Mouse (Mus musculus): ENCODE results near the gene Cst12. TPM values are rescaled to one million over a fixed set of nuclear protein-coding genes. Genes with fewer than 3 reads are reported as not detected.

The Cst12 gene
- polyA plus RNA-seq, 1 experiment from 2014 or later = not detected

DNA sequence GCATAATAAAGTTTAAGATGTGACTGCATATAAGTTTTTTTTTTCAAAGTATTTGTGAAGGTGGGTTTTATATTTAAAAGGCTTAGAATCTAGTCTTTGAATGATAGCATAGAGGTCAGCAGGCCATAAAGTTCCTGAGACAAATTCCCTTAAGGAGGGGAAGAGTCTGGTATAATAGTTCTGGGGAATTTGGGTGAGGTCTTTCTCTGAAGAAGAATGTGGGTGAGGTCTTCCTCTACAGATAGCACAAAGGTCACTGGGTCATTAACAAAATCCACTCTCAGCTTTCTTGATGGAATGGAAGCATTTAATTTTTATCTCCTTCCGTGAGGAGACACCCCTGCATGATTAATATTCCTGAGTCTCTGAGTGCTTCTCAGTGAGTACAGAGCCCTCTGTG, 36.8 kb downstream of the Cst12 start:
- no peak overlapping the region for H3K4me2 ChIP-seq
- no peaks in the 10 kb centered on the region for H3K27me3 ChIP-seq (ENCODE audit: insufficient read depth, low read length)
- H3K36me3 ChIP-seq (ENCODE audit: insufficient read depth) = no peaks in the 10 kb centered on the region
- no peak for ATAC-seq (ENCODE audit: insufficient read depth)
- H3K27ac ChIP-seq (ENCODE audit: low read depth) = no peak overlapping the region
- H3K9ac ChIP-seq = no peak overlapping the region
- H3K4me3 ChIP-seq (ENCODE audit: low read depth, low read length) = no peak overlapping the region
- H3K9me3 ChIP-seq (ENCODE audit: low read depth, low read length) = no peaks in the 10 kb centered on the region
- TF ChIP-seq CTCF (IDR thresholded peaks at IDR 0.05; ENCODE audit: low read depth) = no peak
- DNase-seq = no peak
- no peaks in the 10 kb centered on the region for H3K4me1 ChIP-seq (ENCODE audit: insufficient read depth)
- WGBS = 17% methylated on average over 1 of the region's 1 CpGs

GRCm38 (mm10) chr2:148834912-148835311, 45.8 kb downstream of the Cst12 start, which contains the start of gene Cst9:
Cst9 (plus strand) TSS chr2:148835147.
- 58% methylated on average over 4 of the region's 4 CpGs for WGBS
- H3K9ac ChIP-seq = no peak within 1 kb of the TSS
- DNase-seq = no peak
- ATAC-seq (ENCODE audit: insufficient read depth) = no peak
- no peaks in the 10 kb centered on the region for H3K4me1 ChIP-seq (ENCODE audit: insufficient read depth)
- no peak for TF ChIP-seq CTCF (IDR thresholded peaks at IDR 0.05; ENCODE audit: low read depth)
- no peak within 1 kb of the TSS for H3K27ac ChIP-seq (ENCODE audit: low read depth)
- H3K4me3 ChIP-seq (ENCODE audit: low read depth, low read length) = no peak within 1 kb of the TSS
- H3K9me3 ChIP-seq (ENCODE audit: low read depth, low read length) = no peaks in the 10 kb centered on the region
- H3K27me3 ChIP-seq (ENCODE audit: insufficient read depth, low read length) = no peaks in the 10 kb centered on the region
- H3K4me2 ChIP-seq = no peak within 1 kb of the TSS
- H3K36me3 ChIP-seq (ENCODE audit: insufficient read depth) = no peaks in the 10 kb centered on the region

- Histone ChIP-seq H3K9ac (no peak overlapping the region), H3K27me3 (ENCODE audit: insufficient read depth, low read length) (no peaks in the 10 kb centered on the region), H3K9me3 (ENCODE audit: low read depth, low read length) (no peaks in the 10 kb centered on the region), H3K36me3 (ENCODE audit: insufficient read depth) (no peaks in the 10 kb centered on the region), H3K4me1 (ENCODE audit: insufficient read depth) (no peaks in the 10 kb centered on the region), H3K4me3 (ENCODE audit: low read depth, low read length) (no peak overlapping the region), H3K27ac (ENCODE audit: low read depth) (no peak overlapping the region), H3K4me2 (no peak overlapping the region)
- 61% methylated on average over 5 of the region's 5 CpGs for WGBS
- no peak for DNase-seq
- ATAC-seq (ENCODE audit: insufficient read depth) = no peak
- TF ChIP-seq CTCF (IDR thresholded peaks at IDR 0.05; ENCODE audit: low read depth) = no peak
Measured at GRCm38 (mm10) chr2:148838075-148838777, 49.1 kb downstream of the Cst12 start.

GRCm38 (mm10) chr2:148839224-148839623, 50.1 kb downstream of the Cst12 start:
- no peaks in the 10 kb centered on the region for H3K4me1 ChIP-seq (ENCODE audit: insufficient read depth)
- no peak for TF ChIP-seq CTCF (IDR thresholded peaks at IDR 0.05; ENCODE audit: low read depth)
- no peak for ATAC-seq (ENCODE audit: insufficient read depth)
- H3K9me3 ChIP-seq (ENCODE audit: low read depth, low read length) = no peaks in the 10 kb centered on the region
- 67% methylated on average over 2 of the region's 2 CpGs for WGBS
- no peak overlapping the region for H3K4me3 ChIP-seq (ENCODE audit: low read depth, low read length)
- H3K36me3 ChIP-seq (ENCODE audit: insufficient read depth) = no peaks in the 10 kb centered on the region
- H3K27me3 ChIP-seq (ENCODE audit: insufficient read depth, low read length) = no peaks in the 10 kb centered on the region
- no peak overlapping the region for H3K27ac ChIP-seq (ENCODE audit: low read depth)
- H3K4me2 ChIP-seq = no peak overlapping the region
- DNase-seq = no peak
- H3K9ac ChIP-seq = no peak overlapping the region

Other genes with a start within 250 kb of the Cst12 start
- 113 and 115 TPM in 2 replicates for gene Nxt1, start 116.8 kb upstream of the Cst12 start, polyA plus RNA-seq (2014; fragmentation: Nextera tagmentation; extraction: Ambion mirVana)
- gene Gzf1, start 108.3 kb upstream of the Cst12 start, polyA plus RNA-seq (2014; fragmentation: Nextera tagmentation; extraction: Ambion mirVana) = 21.3 and 21.4 TPM in 2 replicates
- gene Napb, start 56.9 kb upstream of the Cst12 start, polyA plus RNA-seq (2014; fragmentation: Nextera tagmentation; extraction: Ambion mirVana) = 2.3 and 2.8 TPM in 2 replicates
- gene Cstl1, start 39.0 kb upstream of the Cst12 start, polyA plus RNA-seq (2014; fragmentation: Nextera tagmentation; extraction: Ambion mirVana) = not detected in 2 replicates
- not detected in 2 replicates for gene Cst11, start 17.9 kb upstream of the Cst12 start, polyA plus RNA-seq (2014; fragmentation: Nextera tagmentation; extraction: Ambion mirVana)
- gene 8030411F24Rik, start 7.4 kb upstream of the Cst12 start, polyA plus RNA-seq (2014; fragmentation: Nextera tagmentation; extraction: Ambion mirVana) = not detected in 2 replicates
- not detected in 2 replicates for gene Cst8, start 9.4 kb downstream of the Cst12 start, polyA plus RNA-seq (2014; fragmentation: Nextera tagmentation; extraction: Ambion mirVana)
- not detected in 2 replicates for gene Cst13, start 30.7 kb downstream of the Cst12 start, polyA plus RNA-seq (2014; fragmentation: Nextera tagmentation; extraction: Ambion mirVana)
- gene Cst9, start 45.8 kb downstream of the Cst12 start, polyA plus RNA-seq (2014; fragmentation: Nextera tagmentation; extraction: Ambion mirVana) = 0.49 TPM in 1 of 2 replicates, not detected in the other
- gene 9230104L09Rik, start 75.7 kb downstream of the Cst12 start, polyA plus RNA-seq (2014; fragmentation: Nextera tagmentation; extraction: Ambion mirVana) = not detected in 2 replicates
- 481 and 484 TPM in 2 replicates for gene Cst3, start 86.3 kb downstream of the Cst12 start, polyA plus RNA-seq (2014; fragmentation: Nextera tagmentation; extraction: Ambion mirVana)
- not detected in 2 replicates for gene Gm1330, start 213.9 kb downstream of the Cst12 start, polyA plus RNA-seq (2014; fragmentation: Nextera tagmentation; extraction: Ambion mirVana)
- not detected in 2 replicates for gene Gm10750, start 227.9 kb downstream of the Cst12 start, polyA plus RNA-seq (2014; fragmentation: Nextera tagmentation; extraction: Ambion mirVana)